Mouse (Mus musculus) small intestine, adult 2 months (tissue): ENCODE measurements around the gene Chst8. TPM values are rescaled to one million over a fixed set of nuclear protein-coding genes. Genes with fewer than 3 reads are reported as not detected.

ENCODE experiments used
- H3K27ac ChIP-seq: fragments of 200-500 bp; 2 replicates; pipeline ENCODE4 v1.5.1; 2012; ENCODE audit warnings: low read depth, low read length, control low read depth, inconsistent platforms; ENCODE audit not compliant: insufficient read depth
- H3K27me3 ChIP-seq: fragments of 200-500 bp; 2 replicates; pipeline ENCODE4 v1.6.1; 2012; ENCODE audit warnings: mild to moderate bottlenecking, moderate library complexity, low read length, inconsistent platforms; ENCODE audit not compliant: control insufficient read depth, insufficient read depth
- H3K36me3 ChIP-seq: fragments of 200-500 bp; 2 replicates; pipeline ENCODE4 v1.6.1; 2012; ENCODE audit warnings: mild to moderate bottlenecking, low read length, control low read depth, inconsistent platforms; ENCODE audit not compliant: control insufficient read depth, insufficient read depth
- H3K4me1 ChIP-seq: fragments of 200-500 bp; 2 replicates; pipeline ENCODE4 v1.6.1; 2012; ENCODE audit warnings: low read length, inconsistent platforms, mixed read lengths; ENCODE audit not compliant: control insufficient read depth, insufficient read depth, insufficient read length
- H3K4me3 ChIP-seq: fragments of 200-500 bp; 2 replicates; pipeline ENCODE4 v1.5.1; 2012; ENCODE audit warnings: low read depth, mild to moderate bottlenecking, control low read depth, inconsistent platforms, low read length, moderate library complexity
- CTCF ChIP-seq: fragments of 200-500 bp; IDR thresholded peaks from 2 replicates; pipeline ENCODE4 v1.5.1; 2012; ENCODE audit warnings: low read depth, mild to moderate bottlenecking, control low read depth, inconsistent platforms, low read length, moderate library complexity, mixed read lengths; ENCODE audit not compliant: insufficient replicate concordance, insufficient read length; ENCODE audit errors: extremely low read depth
- POLR2A ChIP-seq: fragments of 200-500 bp; IDR thresholded peaks from 2 replicates; pipeline ENCODE4 v1.6.1; 2012; ENCODE audit warnings: low read depth, mild to moderate bottlenecking, control low read depth, inconsistent platforms, low read length, moderate library complexity
- WGBS: fragments of 180-500 bp; shearing (Covaris S2); methylation state at CpG from one replicate; pipeline ENCODE4 v1.1.7; 2018; 5-methylcytosine and 5-hydroxymethylcytosine counted together
- polyA plus RNA-seq: library from polyadenylated mRNA; depleted of rRNA; stranded (reverse); fragments of >200 nt; gene quantifications from 2 replicates; pipeline ENCODE4 v1.2.3, GENCODE M21; 2012

Chst8 gene
- polyA plus RNA-seq, 1 experiment, result 3.2 TPM

DNA sequence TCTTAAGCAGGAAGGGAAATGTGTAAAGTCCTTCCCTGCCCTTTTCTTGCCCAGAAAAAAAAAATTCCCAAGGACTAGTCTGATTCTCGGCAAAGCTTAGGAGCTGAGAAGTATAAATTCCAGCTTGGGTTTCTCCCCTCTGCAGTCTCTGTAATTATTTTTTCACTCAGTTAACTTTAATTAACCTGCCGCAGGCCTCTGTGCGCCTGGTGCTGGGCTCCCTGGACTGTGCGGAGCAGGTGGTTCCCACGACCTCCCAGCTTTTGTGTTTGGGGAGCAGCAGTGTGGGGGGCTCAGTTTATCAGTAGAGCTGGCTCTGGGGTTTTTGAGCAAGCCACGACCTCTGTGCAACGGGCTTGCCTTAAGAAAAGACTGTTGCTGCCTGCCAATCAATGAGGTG lies 62.2 kb downstream of the Chst8 start:
- Histone ChIP-seq H3K27me3 (no peaks in the 10 kb centered on the region), H3K27ac (no peak overlapping the region), H3K4me3 (no peak overlapping the region), H3K36me3 (no peaks in the 10 kb centered on the region), H3K4me1 (no peaks in the 10 kb centered on the region)
- TF ChIP-seq CTCF (no peak), POLR2A (no peak)
- WGBS, result 72% methylated on average over 7 of the region's 7 CpGs

DNA sequence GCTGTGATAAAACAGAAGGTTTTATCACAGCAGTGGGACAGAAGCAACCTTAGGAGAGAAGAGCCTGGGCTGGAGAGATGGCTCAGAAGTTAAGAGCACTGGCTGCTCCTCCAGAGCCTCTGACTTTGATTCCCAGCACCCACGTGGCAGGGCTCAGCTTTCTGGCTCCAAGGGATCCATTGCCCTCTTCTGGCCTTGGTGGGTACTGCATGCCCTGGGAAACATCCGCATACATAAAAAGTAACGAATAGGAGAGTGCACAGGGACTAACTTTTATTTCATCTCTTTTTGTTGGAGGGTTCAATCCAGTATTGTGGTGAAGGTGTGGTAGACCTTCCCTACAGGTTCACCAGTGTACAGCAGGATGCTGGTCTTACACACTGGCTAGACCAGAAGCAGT lies 62.8 kb downstream of the Chst8 start:
- TF ChIP-seq CTCF (peak; percentile 31; the same call in 1 of the 2 replicates), POLR2A (no peak)
- Histone ChIP-seq H3K27me3 (no peaks in the 10 kb centered on the region), H3K27ac (no peak overlapping the region), H3K4me1 (no peaks in the 10 kb centered on the region), H3K36me3 (no peaks in the 10 kb centered on the region), H3K4me3 (no peak overlapping the region)
- WGBS, result 57% methylated on average over 3 of the region's 3 CpGs

GRCm38 (mm10) chr7:34748501-34748900 lies 64.0 kb downstream of the Chst8 start:
- WGBS, result 55% methylated on average over 4 of the region's 4 CpGs
- Histone ChIP-seq H3K27me3 (no peaks in the 10 kb centered on the region), H3K36me3 (no peaks in the 10 kb centered on the region), H3K4me3 (no peak overlapping the region), H3K27ac (no peak overlapping the region), H3K4me1 (no peaks in the 10 kb centered on the region)
- TF ChIP-seq POLR2A (no peak), CTCF (no peak)

- Histone ChIP-seq H3K4me3 (no peak overlapping the region), H3K36me3 (no peaks in the 10 kb centered on the region), H3K4me1 (no peaks in the 10 kb centered on the region), H3K27ac (no peak overlapping the region), H3K27me3 (no peaks in the 10 kb centered on the region)
- no peak for TF ChIP-seq CTCF
- no peak for TF ChIP-seq POLR2A
- 66% methylated on average over 12 of the region's 12 CpGs for WGBS
Measured at GRCm38 (mm10) chr7:34747661-34748060, 64.8 kb downstream of the Chst8 start.

DNA sequence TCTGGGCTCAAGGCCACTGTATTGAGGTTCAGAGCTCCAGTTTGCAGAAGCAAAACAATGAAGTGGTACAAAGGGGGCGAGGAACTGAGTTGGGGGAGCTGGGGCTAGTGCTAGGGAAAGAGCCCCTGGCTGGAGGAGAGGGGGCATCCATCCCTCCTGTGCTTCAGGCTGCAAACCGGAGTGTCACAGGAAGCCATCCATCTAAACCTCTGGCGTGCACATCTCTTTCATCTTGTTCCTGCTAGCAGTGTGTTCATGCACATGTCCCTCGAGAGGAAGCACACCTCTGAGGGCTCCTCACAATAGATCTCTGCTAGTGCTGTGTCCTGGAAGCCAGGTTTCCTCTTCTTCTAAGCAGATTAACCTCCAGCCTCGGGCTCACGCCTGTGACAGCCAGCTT lies 65.9 kb downstream of the Chst8 start:
- 48% methylated on average over 6 of the region's 6 CpGs for WGBS
- TF ChIP-seq POLR2A (no peak), CTCF (no peak)
- H3K27ac ChIP-seq, result no peak overlapping the region

GRCm38 (mm10) chr7:34746165-34746564 lies 66.3 kb downstream of the Chst8 start:
- no peak overlapping the region for H3K27ac ChIP-seq
- TF ChIP-seq CTCF (no peak), POLR2A (no peak)
- WGBS, result 60% methylated on average over 9 of the region's 9 CpGs
- H3K4me3 ChIP-seq, result no peak overlapping the region
- H3K36me3 ChIP-seq, result no peaks in the 10 kb centered on the region
- no peaks in the 10 kb centered on the region for H3K27me3 ChIP-seq
- no peaks in the 10 kb centered on the region for H3K4me1 ChIP-seq

More for the DNA sequence above, 65.9 kb downstream of the Chst8 start:
- H3K36me3 ChIP-seq, result no peaks in the 10 kb centered on the region
- no peaks in the 10 kb centered on the region for H3K4me1 ChIP-seq
- no peak overlapping the region for H3K4me3 ChIP-seq
- no peaks in the 10 kb centered on the region for H3K27me3 ChIP-seq

GRCm38 (mm10) chr7:34745426-34745825 lies 67.1 kb downstream of the Chst8 start:
- no peaks in the 10 kb centered on the region for H3K27me3 ChIP-seq
- no peaks in the 10 kb centered on the region for H3K36me3 ChIP-seq
- TF ChIP-seq POLR2A (no peak), CTCF (no peak)
- no peaks in the 10 kb centered on the region for H3K4me1 ChIP-seq
- 69% methylated on average over 9 of the region's 9 CpGs for WGBS
- H3K4me3 ChIP-seq, result no peak overlapping the region
- H3K27ac ChIP-seq, result no peak overlapping the region

DNA sequence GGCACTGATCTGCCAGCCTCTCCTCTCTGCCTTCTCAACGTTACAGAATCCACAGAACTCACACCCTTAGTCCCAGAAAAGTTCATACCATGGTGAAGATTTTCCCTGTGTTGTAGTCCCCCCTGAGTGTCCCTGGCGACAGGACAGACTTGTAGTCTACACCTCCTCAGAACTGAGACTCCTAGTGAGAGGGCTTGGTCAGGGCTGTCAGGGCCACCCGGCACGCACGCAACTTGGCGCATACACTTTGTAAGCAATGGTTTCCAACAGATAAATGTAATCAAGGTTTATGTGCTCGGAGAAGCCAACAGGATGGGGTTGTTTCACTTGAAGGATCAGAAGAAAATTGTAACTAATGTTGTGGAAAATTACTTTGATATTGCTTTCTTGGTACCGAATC lies 67.5 kb downstream of the Chst8 start:
- TF ChIP-seq CTCF, result no peak
- no peak for TF ChIP-seq POLR2A
- H3K4me1 ChIP-seq, result no peaks in the 10 kb centered on the region
- no peaks in the 10 kb centered on the region for H3K27me3 ChIP-seq
- H3K36me3 ChIP-seq, result no peaks in the 10 kb centered on the region
- H3K4me3 ChIP-seq, result no peak overlapping the region
- WGBS, result 90% methylated on average over 8 of the region's 8 CpGs
- no peak overlapping the region for H3K27ac ChIP-seq
